Mouse (Mus musculus) brain, adult 2 months (tissue): ENCODE measurements around the gene Ptger2.

ENCODE experiments used
- DNase-seq: peaks from one replicate; pipeline ENCODE4 v3.0.0; 2011; ENCODE audit warnings: low read depth, low spot score

Ptger2 gene

GRCm38 (mm10) chr14:45049689-45050418 is 61.9 kb downstream of the Ptger2 start:
- DNase-seq, result peak; percentile 61

- no peak for DNase-seq
These were observed 62.4 kb downstream of the Ptger2 start for GRCm38 (mm10) chr14:45050419-45050776.

- DNase-seq, result no peak
These were observed 63.1 kb downstream of the Ptger2 start for GRCm38 (mm10) chr14:45051116-45051515.
